Mouse (Mus musculus): Measurements from ENCODE around the gene Relb. TPM values are rescaled to one million over a fixed set of nuclear protein-coding genes. Genes with fewer than 3 reads are reported as not detected.

Relb gene
- total and polyA plus RNA-seq, 3 experiments: 44.0 to 59.6 (median 58.1) TPM

- no peak for TF ChIP-seq USF2 (conservative IDR thresholded peaks at IDR 0.05; ENCODE audit: low read depth, low read length)
Observed at GRCm38 (mm10) chr7:19572926-19573775, 56.1 kb downstream of the Relb start (continued).

- Histone ChIP-seq H3K4me1 (ENCODE audit: control insufficient read depth in 1 of 2, insufficient read depth in 2 of 2) (peaks cover 5 to 36% of the 10 kb centered on the region in 2 experiments; a peak in 3 of 4 replicates), H3K4me3 (replicated peaks in 1 of 3; ENCODE audit: low read depth in 2 of 3, low read length in 2 of 3, poor library complexity in 1 of 3) (no peak overlapping the region), H3K9ac (ENCODE audit: insufficient read depth, low read depth) (no peak overlapping the region), H3K9me3 (replicated peaks; ENCODE audit: low read length) (peaks cover 10% of the 10 kb centered on the region), H3K79me2 (replicated peaks; ENCODE audit: control insufficient read depth, extremely low read depth, insufficient read depth, poor library complexity, severe bottlenecking) (peaks cover 42% of the 10 kb centered on the region), H3K4me2 (ENCODE audit: insufficient read depth, low read depth, poor library complexity, severe bottlenecking) (no peak overlapping the region), H3K27me3 (replicated peaks) (no peaks in the 10 kb centered on the region), H3K27ac (ENCODE audit: insufficient read depth, low read depth) (no peak overlapping the region), H3K36me3 (replicated peaks in 1 of 2; ENCODE audit: control insufficient read depth in 1 of 2, insufficient read depth in 1 of 2, low read length in 1 of 2) (peaks cover 45 to 66% of the 10 kb centered on the region in 2 experiments)
- no peak for DNase-seq (ENCODE audit: extremely low read depth)
- no peak for TF ChIP-seq ZKSCAN1 (IDR thresholded peaks at IDR 0.05; ENCODE audit: borderline replicate concordance, low read depth, low read length)
- no peak for TF ChIP-seq E2F4 (IDR thresholded peaks at IDR 0.05; ENCODE audit: insufficient replicate concordance, low read depth, low read length)
- TF ChIP-seq TCF12 (IDR thresholded peaks at IDR 0.05; ENCODE audit: low read depth, low read length): no peak
- TF ChIP-seq ETS1 (conservative IDR thresholded peaks at IDR 0.05; ENCODE audit: low read depth, low read length): no peak
- TF ChIP-seq GABPA (IDR thresholded peaks at IDR 0.05; ENCODE audit: insufficient replicate concordance, low read depth, low read length): no peak
- TF ChIP-seq MEF2A (IDR thresholded peaks at IDR 0.05; ENCODE audit: borderline replicate concordance, low read depth, low read length): no peak
- no peak for TF ChIP-seq JUN (IDR thresholded peaks at IDR 0.05; ENCODE audit: insufficient read depth, low read depth, low read length)
- TF ChIP-seq SIN3A (IDR thresholded peaks at IDR 0.05; ENCODE audit: low read length): no peak
- TF ChIP-seq EP300 (IDR thresholded peaks at IDR 0.05; ENCODE audit: low read length): no peak
- no peak for TF ChIP-seq ZMIZ1 (IDR thresholded peaks at IDR 0.05; ENCODE audit: low read depth, low read length)
- TF ChIP-seq PAX5 (IDR thresholded peaks at IDR 0.05; ENCODE audit: low read length): no peak
- dilution Hi-C loops (cut with MboI; ENCODE audit: extremely low pct_ligation_motif_present, extremely low pct_unique_long_range_greater_than_20kb, low sequenced_read_pairs): no loop called here
- in situ Hi-C loops (cut with MboI; ENCODE audit: low pct_ligation_motif_present, low pct_unique_long_range_greater_than_20kb, low sequenced_read_pairs): loop anchor here (10.0 to 25.0 kb wide), 2 partner anchors 65 to 157 kb away; partner anchors contain the start of genes Bloc1s3, Ckm, Klc3 and Trappc6a
Observed at GRCm38 (mm10) chr7:19569647-19570046, 59.6 kb downstream of the Relb start.

DNA sequence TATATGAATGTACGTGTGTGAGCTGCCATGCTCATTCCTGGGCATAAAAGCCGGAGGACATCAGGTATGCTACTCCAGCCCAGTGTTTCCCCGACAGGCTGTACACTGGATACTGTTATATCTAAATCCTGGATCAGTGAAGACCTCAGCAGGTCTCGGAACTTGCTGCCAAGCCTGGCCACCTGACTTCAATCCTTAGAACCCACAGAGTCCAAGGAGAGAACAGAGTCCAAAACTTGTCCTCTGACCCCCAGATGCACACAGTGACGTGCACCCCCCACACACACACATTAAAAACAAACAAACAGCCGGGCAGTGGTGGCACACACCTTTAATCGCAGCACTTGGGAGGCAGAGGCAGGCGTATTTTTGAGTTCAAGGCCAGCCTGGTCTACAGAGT is 61.8 kb downstream of the Relb start:
- Histone ChIP-seq H3K36me3 (replicated peaks in 1 of 2; ENCODE audit: control insufficient read depth in 1 of 2, insufficient read depth in 1 of 2, low read length in 1 of 2) (peaks cover 48 to 81% of the 10 kb centered on the region in 2 experiments), H3K79me2 (replicated peaks; ENCODE audit: control insufficient read depth, extremely low read depth, insufficient read depth, poor library complexity, severe bottlenecking) (peaks cover 38% of the 10 kb centered on the region), H3K27ac (ENCODE audit: insufficient read depth, low read depth) (no peak overlapping the region), H3K4me2 (ENCODE audit: insufficient read depth, low read depth, poor library complexity, severe bottlenecking) (no peak overlapping the region), H3K4me3 (replicated peaks in 1 of 3; ENCODE audit: low read depth in 2 of 3, low read length in 2 of 3, poor library complexity in 1 of 3) (no peak overlapping the region), H3K27me3 (replicated peaks) (no peaks in the 10 kb centered on the region), H3K4me1 (ENCODE audit: control insufficient read depth in 1 of 2, insufficient read depth in 2 of 2) (peaks cover 3 to 39% of the 10 kb centered on the region in 2 experiments; a peak in 3 of 4 replicates), H3K9me3 (replicated peaks; ENCODE audit: low read length) (peaks cover 13% of the 10 kb centered on the region), H3K9ac (ENCODE audit: insufficient read depth, low read depth) (no peak overlapping the region)
- in situ Hi-C loops (cut with MboI; ENCODE audit: low pct_ligation_motif_present, low pct_unique_long_range_greater_than_20kb, low sequenced_read_pairs): loop anchor here (25.0 kb wide), 1 partner anchor 155 kb away; the partner anchor contains the start of genes Ckm and Klc3
- no peak for DNase-seq (ENCODE audit: extremely low read depth)
- dilution Hi-C loops (cut with MboI; ENCODE audit: extremely low pct_ligation_motif_present, extremely low pct_unique_long_range_greater_than_20kb, low sequenced_read_pairs): no loop called here
- TF ChIP-seq ZMIZ1 (IDR thresholded peaks at IDR 0.05; ENCODE audit: low read depth, low read length) (no peak), MAX (IDR thresholded peaks at IDR 0.05; ENCODE audit: low read length) (no peak), JUND (conservative IDR thresholded peaks at IDR 0.05; ENCODE audit: low read depth, low read length) (no peak), CHD2 (IDR thresholded peaks at IDR 0.05; ENCODE audit: low read length) (no peak), MEF2A (IDR thresholded peaks at IDR 0.05; ENCODE audit: borderline replicate concordance, low read depth, low read length) (no peak), CHD1 (IDR thresholded peaks at IDR 0.05; ENCODE audit: low read depth, low read length) (no peak), GABPA (IDR thresholded peaks at IDR 0.05; ENCODE audit: insufficient replicate concordance, low read depth, low read length) (no peak), ETS1 (conservative IDR thresholded peaks at IDR 0.05; ENCODE audit: low read depth, low read length) (no peak)
